Mouse (Mus musculus): Measurements from ENCODE around the gene Gzf1.
A peak's percentile ranks its signal among the peaks of the same experiment; 100 is the strongest.

DNA sequence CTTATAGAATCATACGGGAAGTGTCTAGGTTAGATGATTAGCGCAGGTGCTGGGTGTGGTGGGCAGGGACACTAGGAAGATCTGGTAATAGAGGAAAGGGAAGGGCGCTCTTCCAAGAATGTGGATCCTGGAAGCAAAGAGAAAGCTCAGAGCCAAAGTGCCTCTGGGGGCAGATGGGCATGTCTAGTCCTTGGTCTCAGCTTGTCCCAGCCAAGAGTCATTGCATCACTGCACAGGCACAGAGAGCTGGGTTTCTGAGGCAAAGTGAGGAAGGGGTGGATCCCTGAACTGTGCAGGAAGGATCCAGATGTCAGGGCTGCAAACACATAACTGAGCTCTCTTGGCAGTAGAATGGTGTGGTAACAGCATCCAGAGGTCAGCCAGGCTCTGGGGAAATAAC lies 49.2 kb upstream of the Gzf1 start:
- TF ChIP-seq CTCF (IDR thresholded peaks at IDR 0.05), result no peak
- TF ChIP-seq EP300 (IDR thresholded peaks at IDR 0.05; ENCODE audit: insufficient read depth, low read depth, low read length), result peak; percentile 68; the same call in 1 of the 2 replicates
